Mouse (Mus musculus): ENCODE results near the gene Fpr1.

DNA sequence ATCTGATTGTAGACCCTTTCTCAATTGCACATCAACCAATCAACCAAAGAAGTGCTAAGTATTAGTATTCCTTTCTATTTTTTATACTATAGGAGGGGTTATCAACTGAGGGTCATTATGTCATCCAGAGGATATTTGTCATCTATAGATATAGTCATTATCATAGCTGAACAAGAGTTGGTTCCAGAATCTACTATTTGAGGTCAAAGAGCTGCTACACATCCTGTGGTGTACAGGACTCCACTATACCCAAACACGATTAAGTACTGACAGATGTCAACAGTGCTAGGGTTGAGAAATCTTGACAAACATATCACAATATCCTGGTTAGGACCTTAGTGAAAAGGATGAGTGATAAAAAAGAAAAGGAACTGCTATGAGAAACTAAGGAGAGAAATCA is 33.6 kb upstream of the Fpr1 start:
- TF ChIP-seq CTCF (IDR thresholded peaks at IDR 0.05; ENCODE audit: insufficient read depth, low read depth, low read length) (no peak), POLR2A (IDR thresholded peaks at IDR 0.05; ENCODE audit: insufficient read depth, low read depth, low read length) (no peak)
